Mouse (Mus musculus) left cerebral cortex, adult 2 months (tissue): ENCODE data around the gene Zfp839. TPM values are rescaled to one million over a fixed set of nuclear protein-coding genes. Genes with fewer than 3 reads are reported as not detected.

ENCODE experiments used
- DNase-seq, 2 experiments: peaks; one replicate each; pipeline ENCODE4 v3.0.0; 2021 to 2022; ENCODE audit warnings: low spot score in 2 of 2, mixed read lengths in 1 of 2; ENCODE audit errors: extremely low spot score in 1 of 2
- H3K27ac ChIP-seq: fragments of 200-600 bp; 2 replicates; pipeline ENCODE4 v1.8.1; 2022
- H3K4me3 ChIP-seq: fragments of 200-600 bp; 2 replicates; pipeline ENCODE4 v1.8.1; 2022
- CTCF ChIP-seq: fragments of 200-600 bp; IDR thresholded peaks from 2 replicates; pipeline ENCODE4 v1.8.1; 2022; ENCODE audit warnings: antibody characterized with exemption, mild to moderate bottlenecking, moderate library complexity
- intact Hi-C: fragments of 180-260 bp; cut with DNase I; formaldehyde crosslinking; loops from one replicate; pipeline ENCODE4 v1.15.1; 2025
- total RNA-seq, 2 experiments: library from RNA; stranded (reverse); gene quantifications; 2 replicates each; pipeline ENCODE4 v1.2.3; 2021

Gene Zfp839
- total RNA-seq, 2 experiments from 2014 or later, result 11.4 to 12.3 TPM

DNA sequence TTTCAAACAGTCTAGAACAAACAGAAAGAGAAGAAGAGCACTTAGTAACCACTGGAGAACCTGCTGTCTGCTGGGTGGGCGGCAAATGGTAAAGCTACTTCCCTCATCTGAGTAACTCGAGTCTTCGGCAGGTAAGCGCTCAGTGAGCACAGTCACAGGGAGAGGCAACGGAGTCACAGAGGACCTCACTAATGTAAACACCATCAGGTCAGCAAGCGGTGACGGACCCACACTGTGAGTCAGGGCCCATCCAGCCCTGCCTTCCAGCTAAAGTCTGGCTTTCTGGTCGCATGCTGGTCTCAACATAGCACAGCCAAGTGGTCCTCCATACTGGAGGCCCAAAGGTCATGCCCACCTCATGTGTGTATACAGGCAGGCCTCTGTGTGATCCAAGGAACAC, 30.7 kb upstream of the Zfp839 start:
- Histone ChIP-seq H3K27ac (no peak overlapping the region), H3K4me3 (no peak overlapping the region)
- DNase-seq, result no peak
- TF ChIP-seq CTCF, result no peak
- intact Hi-C loops, result no loop called here

DNA sequence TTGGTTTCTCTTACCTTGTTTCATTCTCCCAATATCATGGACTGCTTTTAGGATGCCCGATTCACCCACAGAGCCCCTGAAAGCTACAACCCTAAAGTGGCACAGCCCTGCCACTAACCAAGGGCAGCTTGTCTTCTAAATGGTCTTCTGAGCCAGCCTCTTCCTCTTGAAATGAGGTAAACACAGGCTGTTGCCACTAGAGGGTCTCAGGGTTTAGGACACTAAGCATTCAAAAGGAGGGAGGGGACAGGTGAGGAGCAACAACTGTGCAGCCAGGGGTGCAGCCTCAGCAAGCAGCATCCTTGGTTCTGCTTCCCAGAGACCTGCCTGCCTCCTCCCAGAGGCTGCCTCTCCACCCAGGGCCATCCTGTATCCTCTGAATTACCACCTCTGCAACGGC, 28.3 kb upstream of the Zfp839 start:
- no peak; the same call in 1 of the 2 replicates for TF ChIP-seq CTCF
- Histone ChIP-seq H3K4me3 (no peak overlapping the region), H3K27ac (no peak overlapping the region)
- no peak for DNase-seq
- intact Hi-C loops, result no loop called here

DNA sequence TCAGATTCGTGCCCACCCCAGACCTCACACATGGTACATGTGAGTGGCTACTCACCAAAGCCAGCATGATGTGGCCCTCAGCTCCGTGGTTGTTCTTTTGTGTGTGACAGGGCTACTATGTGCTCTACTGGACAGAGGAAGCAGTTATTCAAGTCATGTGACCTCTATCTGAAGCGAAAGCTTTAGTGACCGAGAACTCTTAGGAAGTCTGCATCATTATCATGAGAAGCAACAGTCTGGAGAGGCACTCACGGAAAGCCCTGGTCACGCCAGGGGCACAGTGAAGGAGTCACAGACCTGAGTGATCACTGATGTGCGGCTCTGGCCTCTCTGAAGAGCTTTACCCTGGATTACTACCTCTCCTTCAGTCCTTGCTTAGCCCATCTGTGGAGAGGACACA, 27.7 kb upstream of the Zfp839 start:
- Histone ChIP-seq H3K4me3 (no peak overlapping the region), H3K27ac (no peak overlapping the region)
- intact Hi-C loops, result no loop called here
- no peak for TF ChIP-seq CTCF
- no peak for DNase-seq

DNA sequence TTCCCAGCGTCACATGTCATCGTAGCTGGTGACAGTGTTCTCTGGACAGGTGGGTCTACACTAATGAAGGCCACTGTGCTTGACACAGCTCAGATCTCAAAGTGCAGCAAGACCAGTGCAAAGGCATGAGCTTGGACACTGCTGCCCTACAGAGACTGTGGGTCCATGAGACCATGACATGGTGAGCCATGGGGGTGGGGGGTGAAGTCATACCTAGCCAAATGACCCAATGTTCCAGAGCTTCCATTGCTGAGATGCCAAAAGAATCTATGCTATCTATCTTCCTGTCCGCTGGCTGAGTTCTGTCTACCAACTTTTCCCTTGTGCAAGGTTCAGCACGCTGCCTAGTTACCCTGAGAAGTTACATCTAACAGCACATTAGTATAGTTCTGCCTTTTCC, 21.1 kb upstream of the Zfp839 start:
- DNase-seq, result no peak
- Histone ChIP-seq H3K4me3 (no peak overlapping the region), H3K27ac (no peak overlapping the region)
- no peak for TF ChIP-seq CTCF
- intact Hi-C loops, result no loop called here

DNA sequence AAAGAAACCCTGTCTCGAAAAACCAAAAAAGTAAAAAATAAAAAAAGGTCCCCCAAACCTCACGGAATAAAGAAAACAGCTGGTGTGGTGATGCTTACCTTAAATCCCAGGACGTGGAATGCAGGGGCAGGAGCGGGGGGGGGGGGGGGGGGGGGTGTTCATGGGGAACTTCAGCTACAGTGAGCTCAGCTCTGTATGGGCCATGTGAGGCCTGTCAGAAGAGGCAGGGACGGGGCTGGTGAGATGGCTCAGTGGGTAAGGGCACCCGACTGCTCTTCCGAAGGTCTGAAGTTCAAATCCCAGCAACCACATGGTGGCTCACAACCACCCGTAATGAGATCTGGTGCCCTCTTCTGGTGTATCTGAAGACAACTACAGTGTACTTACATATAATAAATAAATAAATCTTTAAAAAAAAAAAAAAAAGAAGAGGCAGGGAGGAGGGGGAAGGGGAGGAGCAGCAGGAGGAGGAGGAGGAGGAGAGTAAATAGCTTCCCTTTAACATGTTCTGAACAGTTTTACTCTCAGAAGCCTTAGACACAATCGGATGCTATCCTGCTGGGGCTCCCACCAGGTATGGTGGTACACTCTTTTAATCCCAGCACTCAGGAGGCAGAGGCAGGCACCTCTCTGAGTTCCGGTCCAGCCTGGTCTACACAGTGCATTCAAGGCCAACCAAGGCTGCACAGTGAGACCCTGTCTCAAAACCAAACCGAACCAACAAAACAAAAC, 19.6 kb upstream of the Zfp839 start:
- H3K4me3 ChIP-seq, result no peak overlapping the region
- intact Hi-C loops, result no loop called here
- no peak overlapping the region for H3K27ac ChIP-seq
- no peak for DNase-seq
- TF ChIP-seq CTCF, result no peak

DNA sequence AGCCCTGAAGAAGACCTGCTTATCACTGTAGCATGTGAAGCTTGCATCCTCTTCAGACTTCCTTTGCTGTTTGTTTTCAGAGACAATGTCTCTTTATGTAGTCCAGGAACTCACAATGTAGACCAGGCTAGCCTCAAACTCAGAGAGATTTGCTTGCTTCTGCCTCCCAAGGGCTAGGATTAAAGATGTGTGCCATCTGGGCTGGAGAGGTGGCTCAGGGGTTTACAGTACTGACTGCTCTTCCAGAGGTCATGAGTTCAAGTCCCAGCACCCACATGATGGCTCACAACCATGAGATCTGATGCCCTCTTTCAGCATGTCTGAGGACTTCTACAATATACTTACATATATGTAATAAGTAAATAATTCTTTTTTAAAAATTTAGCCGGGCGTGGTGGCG, 14.9 kb upstream of the Zfp839 start:
- intact Hi-C loops, result no loop called here

DNA sequence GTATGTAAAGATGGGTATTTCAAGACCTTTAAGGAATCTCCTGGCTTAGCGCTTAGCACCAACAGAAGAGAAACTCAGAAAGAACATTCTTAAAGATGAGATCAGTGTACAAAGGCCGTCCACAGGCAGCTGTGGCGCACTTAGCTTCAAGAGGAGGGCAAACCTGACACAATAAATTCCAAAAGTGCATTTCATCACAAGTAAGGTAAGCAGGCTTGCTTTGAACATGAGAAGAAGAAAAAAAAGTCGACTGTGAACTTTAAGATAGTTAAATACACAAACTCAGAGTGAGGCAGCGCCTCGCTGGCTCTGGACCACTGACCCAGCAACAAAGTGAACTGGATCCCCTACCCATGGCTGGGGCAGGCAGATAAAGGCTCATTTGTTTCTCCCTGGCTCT, 13.3 kb upstream of the Zfp839 start:
- no peak for DNase-seq
- intact Hi-C loops, result no loop called here
- no peak overlapping the region for H3K4me3 ChIP-seq
- H3K27ac ChIP-seq, result no peak overlapping the region
- no peak for TF ChIP-seq CTCF

More for the DNA sequence above, 14.9 kb upstream of the Zfp839 start:
- TF ChIP-seq CTCF, result no peak
- Histone ChIP-seq H3K27ac (no peak overlapping the region), H3K4me3 (no peak overlapping the region)
- DNase-seq, result no peak

DNA sequence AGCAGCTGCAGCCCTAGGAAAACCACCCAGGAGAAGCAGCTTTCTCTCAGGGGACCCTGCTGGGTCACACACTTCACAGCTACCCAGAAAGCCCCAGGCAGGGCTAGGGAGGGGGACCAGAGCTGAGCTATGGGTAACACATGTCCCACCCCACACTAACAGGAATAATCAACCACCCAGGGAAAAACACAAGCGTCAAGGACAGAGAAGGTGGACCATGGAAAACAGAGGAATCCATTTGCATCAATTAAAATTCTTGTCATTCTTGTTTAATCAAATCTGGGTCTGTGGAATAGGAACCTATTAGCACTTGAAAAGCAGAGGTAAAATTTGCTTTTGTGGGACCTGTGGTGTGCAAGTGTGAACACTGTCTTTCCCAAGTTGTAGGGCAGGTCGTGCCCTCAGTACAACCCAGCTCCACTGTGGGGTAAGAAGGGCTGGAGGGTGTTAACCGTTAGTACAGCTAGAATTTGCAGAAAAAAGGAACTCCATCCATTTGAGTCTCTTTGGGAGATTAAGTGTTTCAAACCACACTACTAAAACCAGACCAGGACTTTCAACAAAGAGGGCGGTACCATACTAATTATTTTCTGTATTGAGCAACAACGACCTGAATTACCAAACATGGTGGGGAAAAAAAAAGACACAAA, 12.7 kb upstream of the Zfp839 start:
- intact Hi-C loops, result no loop called here
- no peak overlapping the region for H3K4me3 ChIP-seq
- no peak for TF ChIP-seq CTCF
- no peak for DNase-seq
- H3K27ac ChIP-seq, result peak overlapping the region; percentile 8; the same call in 1 of the 2 replicates

DNA sequence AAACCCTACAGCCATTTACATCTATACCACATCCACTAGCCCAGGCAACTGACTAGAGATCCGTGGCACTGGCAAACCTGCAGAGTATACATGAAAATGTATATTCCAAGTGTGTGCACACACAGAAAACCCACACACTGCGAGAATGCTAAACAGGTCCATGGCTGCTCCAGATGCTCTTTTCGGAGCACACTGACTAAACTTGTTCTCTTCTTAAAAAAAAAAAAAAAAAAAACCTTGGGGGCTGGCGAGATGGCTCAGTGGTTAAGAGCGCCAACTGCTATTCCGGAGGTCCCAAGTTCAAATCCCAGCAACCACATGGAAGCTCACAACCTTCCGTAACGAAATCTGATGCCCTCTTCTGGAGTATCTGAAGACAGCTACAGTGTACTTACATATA, 12.2 kb upstream of the Zfp839 start:
- TF ChIP-seq CTCF, result no peak
- Histone ChIP-seq H3K4me3 (no peak overlapping the region), H3K27ac (no peak overlapping the region)
- DNase-seq, result no peak
- intact Hi-C loops, result no loop called here

DNA sequence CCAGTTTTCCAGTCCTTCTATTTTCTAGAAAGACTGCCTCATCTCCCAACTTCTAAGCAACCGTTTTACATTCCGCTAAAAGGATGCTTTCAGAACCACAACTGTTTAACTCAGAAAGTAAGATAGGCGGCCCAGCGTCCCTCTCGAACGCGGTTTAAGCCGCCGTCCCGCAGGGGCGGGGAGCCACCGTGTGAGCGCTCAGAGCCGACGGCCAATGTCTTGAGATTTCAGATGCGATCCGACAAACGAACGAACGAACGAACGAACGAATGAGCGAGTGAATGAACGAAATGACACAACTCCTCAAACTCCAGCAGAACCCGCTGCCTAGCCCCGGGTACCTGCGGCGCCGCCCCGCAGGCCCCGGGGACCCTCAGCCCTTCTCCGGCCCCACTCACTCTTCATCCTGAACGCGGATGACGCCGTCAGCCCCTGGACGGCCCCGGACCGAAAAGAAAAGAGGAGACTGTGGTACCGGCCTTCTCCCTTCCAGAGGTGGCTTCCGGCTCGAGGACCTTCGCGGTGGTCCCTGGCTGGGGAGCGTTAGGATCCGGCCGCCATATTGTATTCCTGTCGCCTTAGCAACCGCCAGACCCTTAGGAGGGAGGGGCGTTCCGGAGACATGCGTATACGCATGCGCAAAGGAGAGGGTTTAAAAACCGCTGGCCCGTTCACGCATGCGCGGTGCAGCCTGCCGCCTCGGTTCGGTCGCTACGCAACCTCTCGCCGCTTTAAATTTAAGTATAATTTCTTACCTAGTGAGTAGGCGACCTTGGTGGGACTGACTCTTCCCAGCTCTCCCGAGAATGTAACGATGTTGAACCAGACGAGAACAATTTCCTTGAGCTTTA, 9.5 kb upstream of the Zfp839 start, which contains the start of gene Mok:
TSS of gene Mok (minus strand) at position 592 of the 851 bp plus-strand sequence.
- Histone ChIP-seq H3K27ac (peak within 1 kb of the TSS; percentile 70), H3K4me3 (peak within 1 kb of the TSS; percentile 81)
- intact Hi-C loops, result loop anchor here (2.0 to 10.0 kb wide), 4 partner anchors 102 to 396 kb away; partner anchors contain the start of gene Ppp2r5c
- peak; percentile 96 to 98 for DNase-seq
- TF ChIP-seq CTCF, result no peak; the same call in 1 of the 2 replicates

DNA sequence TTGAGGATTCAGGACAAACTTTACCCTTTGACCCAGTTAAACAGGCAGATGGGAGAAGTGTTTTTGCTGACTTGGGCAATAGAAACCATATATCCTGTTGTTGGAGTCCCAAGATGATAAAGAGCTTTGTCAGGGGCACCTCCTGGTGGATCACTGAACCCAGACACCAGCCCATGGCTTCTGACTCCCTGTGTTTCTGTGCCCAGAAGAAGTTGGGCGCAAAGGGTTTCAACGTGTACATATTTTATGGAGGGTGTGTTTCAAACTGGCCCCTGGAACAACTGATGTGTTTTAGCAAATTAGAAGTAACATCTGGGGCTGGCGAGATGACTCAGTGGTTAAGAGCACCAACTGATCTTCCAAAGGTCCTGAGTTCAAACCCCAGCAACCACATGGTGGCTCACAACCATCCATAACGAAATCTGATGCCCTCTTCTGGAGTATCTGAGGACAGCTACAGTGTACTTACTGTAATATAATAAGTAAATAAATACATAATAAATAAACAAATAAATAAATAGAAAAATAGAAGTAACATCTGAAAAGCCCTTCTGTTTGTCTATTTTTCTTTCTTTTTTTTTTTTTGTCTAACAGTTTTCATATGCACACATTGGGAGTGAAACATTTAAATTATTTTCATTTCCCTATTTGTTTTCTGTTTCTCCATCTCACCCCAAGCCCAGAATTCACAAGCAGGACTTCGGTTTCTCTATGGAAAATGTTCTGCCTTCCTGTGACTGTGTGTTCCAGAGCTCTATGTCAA, 8.1 kb upstream of the Zfp839 start:
- Histone ChIP-seq H3K27ac (no peak overlapping the region), H3K4me3 (no peak overlapping the region)
- TF ChIP-seq CTCF, result no peak; the same call in 1 of the 2 replicates
- intact Hi-C loops, result loop anchor here (2.0 to 10.0 kb wide), 6 partner anchors 103 to 423 kb away; partner anchors contain the start of gene Ppp2r5c
- no peak for DNase-seq
